Mouse (Mus musculus): Measurements from ENCODE around the gene Chrna3.

DNA sequence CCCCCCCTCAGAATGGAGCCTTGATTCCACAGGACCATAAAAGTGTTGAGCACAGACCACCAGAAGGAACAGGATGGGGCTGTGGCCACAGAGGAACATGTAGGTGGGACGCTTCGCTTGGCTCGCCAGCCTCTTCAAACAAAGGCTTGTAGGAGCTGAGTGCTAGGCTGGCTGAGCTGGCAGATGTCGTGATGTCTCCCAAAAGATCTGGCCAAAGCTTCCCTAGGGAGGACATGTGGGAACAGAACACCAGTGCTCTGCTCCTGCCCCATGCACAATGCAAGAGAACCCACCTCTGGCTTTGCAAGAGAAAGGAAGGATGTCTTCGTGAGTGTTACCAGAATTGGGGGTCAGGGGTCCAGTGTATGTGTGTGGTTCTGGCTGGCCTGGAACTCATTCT is 3.0 kb downstream of the Chrna3 start:
- TF ChIP-seq CTCF (IDR thresholded peaks at IDR 0.05) = no peak
- TF ChIP-seq EP300 (IDR thresholded peaks at IDR 0.05) = no peak
